In the genomic region with DNA sequence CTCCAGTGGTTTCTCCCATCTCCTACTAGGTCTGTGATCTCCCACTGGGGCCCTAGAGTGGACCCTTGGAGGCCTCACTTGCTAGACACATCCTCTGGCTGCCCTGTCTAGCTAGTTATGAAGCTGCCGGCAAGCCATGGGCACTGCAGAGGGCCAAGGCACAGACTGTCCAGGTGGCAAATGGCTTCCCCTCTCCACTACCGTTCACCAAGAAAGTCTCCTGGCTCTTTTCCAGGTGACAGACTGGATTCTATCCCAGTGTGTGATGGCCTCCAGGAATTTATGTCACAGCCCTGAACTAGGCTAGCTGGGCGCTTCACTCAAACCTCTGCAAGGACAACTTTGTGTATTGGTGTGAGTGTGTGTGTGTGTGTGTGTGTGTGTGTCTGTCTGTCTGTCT, we compare ENCODE assay signal across 11 mouse cellular contexts. TPM values are rescaled to one million over a fixed set of nuclear protein-coding genes. Genes with fewer than 3 reads are reported as not detected.
A peak's percentile ranks its signal among the peaks of the same experiment; 100 is the strongest.
DNase-seq lines count a peak whose midpoint lies in the region; ATAC-seq and TF ChIP-seq lines count a peak whose summit lies in the region.
"Had no signal": no experiment of that assay in that cellular context is flagged by ENCODE, and none has a peak within 500 bp of the region (broad histone marks: within the 10 kb centered on the region; RNA-seq: fewer than 3 reads in every experiment).

No protein-coding gene starts in this region.

- TF ChIP-seq POLR2A in brain, embryonic 14.5 days (IDR thresholded peaks at IDR 0.05; ENCODE audit: borderline replicate concordance, extremely low read depth, insufficient read depth, insufficient read length, poor library complexity, severe bottlenecking) = no peak

- no peak overlapping the region for H3K4me2 ChIP-seq in hindbrain, postnatal 0 days (ENCODE audit: low read depth, low read length)
- H3K4me2 ChIP-seq in hindbrain, embryonic 13.5 days = no peak overlapping the region
- H3K4me2 ChIP-seq in heart, embryonic 16.5 days (ENCODE audit: low read depth, low read length) = no peak overlapping the region
- H3K4me2 ChIP-seq: embryonic facial prominence, embryonic 13.5 days had no signal

- WGBS in hindbrain, postnatal 0 days = 56% methylated on average over 3 of the region's 3 CpGs
- WGBS in hindbrain, embryonic 13.5 days = 66% methylated on average over 3 of the region's 3 CpGs
- 44% methylated on average over 3 of the region's 3 CpGs for WGBS in heart, embryonic 16.5 days

- H3K4me3 ChIP-seq in hindbrain, postnatal 0 days (ENCODE audit: low read length) = no peak overlapping the region
- H3K4me3 ChIP-seq in hindbrain, embryonic 13.5 days = no peak overlapping the region
- no peak overlapping the region for H3K4me3 ChIP-seq in heart, embryonic 16.5 days (ENCODE audit: low read length)
- H3K4me3 ChIP-seq: embryonic facial prominence, embryonic 13.5 days had no signal

- H3K9me3 ChIP-seq in hindbrain, postnatal 0 days (ENCODE audit: low read length) = no peaks in the 10 kb centered on the region
- no peaks in the 10 kb centered on the region for H3K9me3 ChIP-seq in hindbrain, embryonic 13.5 days
- H3K9me3 ChIP-seq in heart, embryonic 16.5 days (replicated peaks; ENCODE audit: control insufficient read depth, low read length) = no peaks in the 10 kb centered on the region
- H3K9me3 ChIP-seq: embryonic facial prominence, embryonic 13.5 days had no signal

- H3K36me3 ChIP-seq in hindbrain, postnatal 0 days (ENCODE audit: insufficient read depth, low read length) = no peaks in the 10 kb centered on the region
- no peaks in the 10 kb centered on the region for H3K36me3 ChIP-seq in hindbrain, embryonic 13.5 days
- no peaks in the 10 kb centered on the region for H3K36me3 ChIP-seq in heart, embryonic 16.5 days (ENCODE audit: control insufficient read depth, insufficient read depth)
- H3K36me3 ChIP-seq: embryonic facial prominence, embryonic 13.5 days had no signal

- H3K27me3 ChIP-seq in hindbrain, postnatal 0 days (ENCODE audit: insufficient read depth, low read length) = no peaks in the 10 kb centered on the region
- H3K27me3 ChIP-seq in hindbrain, embryonic 13.5 days = no peaks in the 10 kb centered on the region; the same call in 1 of the 2 replicates
- no peaks in the 10 kb centered on the region for H3K27me3 ChIP-seq in heart, embryonic 16.5 days (ENCODE audit: control insufficient read depth, insufficient read depth, low read length)
- H3K27me3 ChIP-seq: embryonic facial prominence, embryonic 13.5 days had no signal

- DNase-seq in hindbrain, postnatal 0 days (ENCODE audit: low spot score) = peak; percentile 70
- peak; percentile 50 for DNase-seq in adrenal gland, adult 8-10 months
- peak; percentile 52 for DNase-seq in brain, embryonic 14.5 days (ENCODE audit: low read depth)
- no peak for DNase-seq in ovary, postnatal 10 days (ENCODE audit: low spot score)
- DNase-seq in embryo, embryonic 11 days = no peak
- DNase-seq: forebrain, postnatal 0 days; thymus, postnatal 14 days had no signal

- H3K27ac ChIP-seq in hindbrain, postnatal 0 days = 0 out of 2 replicates have a peak overlapping the region, but pooled peaks have one; percentile 11
- no peak overlapping the region for H3K27ac ChIP-seq in hindbrain, embryonic 13.5 days
- H3K27ac ChIP-seq in heart, embryonic 16.5 days (ENCODE audit: low read length) = no peak overlapping the region
- H3K27ac ChIP-seq: embryonic facial prominence, embryonic 13.5 days had no signal

- no peak for TF ChIP-seq CTCF in hindbrain, postnatal 0 days (IDR thresholded peaks at IDR 0.05; ENCODE audit: low read depth)
- no peak for TF ChIP-seq CTCF in brain, embryonic 14.5 days (IDR thresholded peaks at IDR 0.05; ENCODE audit: borderline replicate concordance, extremely low read depth, insufficient read depth, insufficient read length)

- H3K9ac ChIP-seq in hindbrain, postnatal 0 days (replicated peaks; ENCODE audit: low read length) = no peak overlapping the region
- no peak overlapping the region for H3K9ac ChIP-seq in hindbrain, embryonic 13.5 days
- H3K9ac ChIP-seq in heart, embryonic 16.5 days (ENCODE audit: low read length) = no peak overlapping the region
- H3K9ac ChIP-seq: forebrain, postnatal 0 days had no signal

- H3K4me1 ChIP-seq in hindbrain, postnatal 0 days (ENCODE audit: insufficient read depth, low read length) = peaks cover 8% of the 10 kb centered on the region; the same call in 1 of the 2 replicates
- peaks cover 25% of the 10 kb centered on the region for H3K4me1 ChIP-seq in hindbrain, embryonic 13.5 days (replicated peaks)
- H3K4me1 ChIP-seq in heart, embryonic 16.5 days (ENCODE audit: control insufficient read depth, insufficient read depth, low read length) = peaks cover 11% of the 10 kb centered on the region

- no peak for ATAC-seq in hindbrain, postnatal 0 days
- ATAC-seq in hindbrain, embryonic 13.5 days (ENCODE audit: low FRiP score) = no peak
- ATAC-seq in heart, embryonic 16.5 days (replicated peaks; ENCODE audit: extremely low read depth, insufficient read depth, low FRiP score) = 0 out of 2 replicates have a peak, but pooled peaks have one; percentile 24
- ATAC-seq: forebrain, postnatal 0 days had no signal

RNA-seq across cellular contexts. Expression of a gene that starts 35.0 kb away (rescaled TPM):
- total RNA-seq in hindbrain, postnatal 0 days (2014; rRNA removed) = 2.6 and 3.1 TPM in 2 replicates
- polyA plus RNA-seq in hindbrain, postnatal 0 days (2015; fragmentation: Nextera tagmentation; extraction: Ambion mirVana) = 1.7 and 2.6 TPM in 2 replicates
- 1.2 and 2.1 TPM in 2 replicates for polyA plus RNA-seq in hindbrain, embryonic 13.5 days (2015; fragmentation: Nextera tagmentation; extraction: Ambion mirVana)
- 10 to 100 TPM; 12.7 to 15.3 (median 14.2) TPM for total RNA-seq in adrenal gland, adult 8-10 months (2022)
- polyA plus RNA-seq in brain, embryonic 14.5 days (2012; rRNA removed) = 2.1 and 3.2 TPM in 2 replicates
- 0.49 and 0.76 TPM in 2 replicates for polyA plus RNA-seq in heart, embryonic 16.5 days (2015; fragmentation: Nextera tagmentation; extraction: Ambion mirVana)
- total RNA-seq: monocyte, adult 5-6 weeks had no signal

Comparison
In these comparisons a context has a peak if more than half of its experiments do, and no peak if none do; other contexts are left out.
1. DNase-seq: peak in hindbrain, postnatal 0 days (single experiment), adrenal gland, adult 8-10 months (single experiment) and brain, embryonic 14.5 days (single experiment); none in ovary, postnatal 10 days (single experiment) and embryo, embryonic 11 days (single experiment).